Mouse (Mus musculus) brain, embryonic 18.5 days (tissue): Measurements from ENCODE around the gene Diablo.
"Not testable (repeated sequence)": the region's sequence is repeated elsewhere in the genome, so short reads cannot be mapped to it uniquely, and the experiment has no call there.

ENCODE experiments used
- DNase-seq: peaks from one replicate; pipeline ENCODE4 v3.0.0-alpha.2; 2012; ENCODE audit warnings: low read depth, low spot score

Gene Diablo

GRCm38 (mm10) chr5:123523692-123524392, at the start of gene Diablo:
Gene Diablo (minus strand): TSS chr5:123524176.
- peak; percentile 93 for DNase-seq

- no peak for DNase-seq
Measured at GRCm38 (mm10) chr5:123573362-123573761, 49.4 kb upstream of the Diablo start.

- peak; percentile 97 for DNase-seq
Measured at GRCm38 (mm10) chr5:123572357-123573186, 48.6 kb upstream of the Diablo start, which contains the start of gene Vps33a. Gene Vps33a (minus strand): TSS chr5:123573038.

GRCm38 (mm10) chr5:123561128-123561527, 37.2 kb upstream of the Diablo start:
- DNase-seq: no peak

GRCm38 (mm10) chr5:123559588-123559987, 35.6 kb upstream of the Diablo start:
- DNase-seq: no peak

GRCm38 (mm10) chr5:123556451-123556850, 32.5 kb upstream of the Diablo start:
- no peak for DNase-seq

- DNase-seq: no peak
Measured at GRCm38 (mm10) chr5:123555693-123556092, 31.7 kb upstream of the Diablo start.

- DNase-seq: no peak
Measured at GRCm38 (mm10) chr5:123533801-123534200, 9.8 kb upstream of the Diablo start.

GRCm38 (mm10) chr5:123530056-123530455, 6.1 kb upstream of the Diablo start:
- no peak for DNase-seq

GRCm38 (mm10) chr5:123528641-123529040, 4.7 kb upstream of the Diablo start:
- no peak for DNase-seq

GRCm38 (mm10) chr5:123525916-123526495, 2.0 kb upstream of the Diablo start:
- no peak for DNase-seq

GRCm38 (mm10) chr5:123525281-123525680, 1.3 kb upstream of the Diablo start, which contains the start of gene Gm49027:
Gene Gm49027 (minus strand): TSS chr5:123525488.
- no peak for DNase-seq

GRCm38 (mm10) chr5:123524393-123524750, 396 bp upstream of the Diablo start:
- no peak for DNase-seq

GRCm38 (mm10) chr5:123522166-123522565, 1.8 kb downstream of the Diablo start:
- DNase-seq: no peak

GRCm38 (mm10) chr5:123521621-123522020, 2.4 kb downstream of the Diablo start:
- DNase-seq: no peak

- DNase-seq: no peak
Measured at GRCm38 (mm10) chr5:123520666-123521065, 3.3 kb downstream of the Diablo start.

- no peak for DNase-seq
Measured at GRCm38 (mm10) chr5:123514871-123515270, 9.1 kb downstream of the Diablo start.

- no peak for DNase-seq
Measured at GRCm38 (mm10) chr5:123512102-123512501, 11.9 kb downstream of the Diablo start.

GRCm38 (mm10) chr5:123511426-123511825, 12.6 kb downstream of the Diablo start:
- not testable (repeated sequence) for DNase-seq

GRCm38 (mm10) chr5:123510160-123510559, 13.8 kb downstream of the Diablo start, which contains the start of gene B3gnt4:
Gene B3gnt4 (plus strand): TSS chr5:123510460.
- no peak for DNase-seq

GRCm38 (mm10) chr5:123508921-123509320, 15.1 kb downstream of the Diablo start:
- no peak for DNase-seq
